Mouse (Mus musculus): Measurements from ENCODE around the gene Zbed5. TPM values are rescaled to one million over a fixed set of nuclear protein-coding genes. Genes with fewer than 3 reads are reported as not detected.
"Not testable (repeated sequence)": the region's sequence is repeated elsewhere in the genome, so short reads cannot be mapped to it uniquely, and the experiment has no call there.

Gene Zbed5
- total and polyA plus RNA-seq, 3 experiments, result 4.5 to 6.4 (median 4.9) TPM

DNA sequence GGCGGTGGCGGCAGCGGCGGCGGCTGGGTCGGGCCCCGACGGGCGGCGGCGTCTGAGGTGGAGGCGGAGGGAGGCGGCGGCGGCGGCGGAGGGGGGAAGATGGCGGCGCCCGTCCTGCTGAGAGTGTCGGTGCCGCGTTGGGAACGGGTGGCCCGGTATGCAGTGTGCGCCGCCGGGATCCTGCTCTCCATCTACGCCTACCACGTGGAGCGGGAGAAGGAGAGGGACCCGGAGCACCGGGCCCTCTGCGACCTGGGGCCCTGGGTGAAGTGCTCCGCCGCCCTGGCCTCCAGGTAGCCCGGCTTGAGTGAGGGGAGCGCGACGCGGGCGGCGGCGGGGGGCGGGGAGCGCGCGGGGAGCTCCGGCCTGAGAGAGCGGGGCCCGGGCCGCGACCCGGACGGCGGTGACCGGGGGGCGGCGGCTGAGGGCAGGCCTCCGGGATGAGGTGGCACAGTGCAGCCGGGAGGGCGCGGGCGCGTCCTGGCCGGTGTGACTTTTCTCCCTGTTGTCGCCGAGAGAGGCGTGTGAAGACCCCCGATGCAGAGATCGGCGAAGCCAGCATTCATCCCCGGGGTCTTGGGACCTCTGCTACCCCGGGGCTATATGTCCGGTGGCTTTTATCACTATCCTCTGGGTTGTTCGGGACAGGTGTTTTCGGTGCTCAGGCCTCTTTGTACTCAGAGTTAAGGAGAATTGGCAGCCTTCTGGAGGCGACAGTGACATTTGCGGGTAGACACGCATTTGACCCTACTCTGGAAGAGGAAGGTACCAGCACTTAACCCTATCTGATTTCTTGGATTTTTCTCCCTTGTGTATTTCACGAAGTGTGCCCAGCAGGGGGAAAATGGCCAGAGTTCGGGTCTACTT lies 46.8 kb downstream of the Zbed5 start:
- peak; percentile 32; the same call in 1 of the 2 replicates for TF ChIP-seq SIN3A (IDR thresholded peaks at IDR 0.05; ENCODE audit: low read length)
- peak overlapping the region; percentile 86 to 98 (median 88) for H3K4me3 ChIP-seq (replicated peaks in 1 of 3; ENCODE audit: low read depth in 2 of 3, low read length in 2 of 3, poor library complexity in 1 of 3)
- peaks cover 13% of the 10 kb centered on the region for H3K79me2 ChIP-seq (replicated peaks; ENCODE audit: control insufficient read depth, extremely low read depth, insufficient read depth, poor library complexity, severe bottlenecking)
- dilution Hi-C loops (cut with MboI; ENCODE audit: extremely low pct_ligation_motif_present, extremely low pct_unique_long_range_greater_than_20kb, low sequenced_read_pairs); in situ Hi-C loops (cut with MboI; ENCODE audit: low pct_ligation_motif_present, low pct_unique_long_range_greater_than_20kb, low sequenced_read_pairs); H3K27me3 ChIP-seq (replicated peaks); H3K27ac ChIP-seq (ENCODE audit: insufficient read depth, low read depth); H3K9me3 ChIP-seq (replicated peaks; ENCODE audit: low read length): not testable (repeated sequence)
- DNase-seq (ENCODE audit: extremely low read depth), result peak; percentile 34
- peak overlapping the region; percentile 90 for H3K9ac ChIP-seq (ENCODE audit: insufficient read depth, low read depth)
- H3K4me2 ChIP-seq (ENCODE audit: insufficient read depth, low read depth, poor library complexity, severe bottlenecking), result peak overlapping the region; percentile 94
- peaks cover 4 to 16% of the 10 kb centered on the region in 2 experiments for H3K36me3 ChIP-seq (replicated peaks in 1 of 2; ENCODE audit: control insufficient read depth in 1 of 2, insufficient read depth in 1 of 2, low read length in 1 of 2)
- H3K4me1 ChIP-seq (ENCODE audit: control insufficient read depth in 1 of 2, insufficient read depth in 2 of 2), result peaks cover 0 to 19% of the 10 kb centered on the region in 2 experiments; a peak in 2 of 4 replicates

DNA sequence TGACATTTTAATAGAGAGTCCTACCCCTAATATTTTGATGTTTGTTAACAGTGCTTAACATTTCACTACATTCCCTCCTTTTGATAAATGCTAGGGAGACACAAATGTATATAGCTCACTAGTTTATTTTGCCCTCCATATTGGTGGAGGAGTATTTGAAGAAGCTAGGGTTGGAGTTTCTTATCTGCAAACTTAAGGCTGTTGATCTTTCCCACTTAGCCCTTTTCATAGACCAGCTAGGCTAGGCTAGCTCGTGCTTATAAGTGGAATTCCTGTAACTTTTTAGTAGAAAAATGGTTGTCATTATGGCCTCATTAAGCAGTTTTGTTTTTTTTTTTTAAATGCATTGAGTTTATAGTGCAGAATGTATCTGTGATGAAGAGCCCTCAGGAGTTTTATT lies 47.9 kb downstream of the Zbed5 start:
- in situ Hi-C loops (cut with MboI; ENCODE audit: low pct_ligation_motif_present, low pct_unique_long_range_greater_than_20kb, low sequenced_read_pairs), result no loop called here
- Histone ChIP-seq H3K4me2 (ENCODE audit: insufficient read depth, low read depth, poor library complexity, severe bottlenecking) (no peak overlapping the region; the same call in 1 of the 2 replicates), H3K9ac (ENCODE audit: insufficient read depth, low read depth) (no peak overlapping the region; the same call in 1 of the 2 replicates), H3K36me3 (replicated peaks in 1 of 2; ENCODE audit: control insufficient read depth in 1 of 2, insufficient read depth in 1 of 2, low read length in 1 of 2) (peaks cover 4 to 21% of the 10 kb centered on the region in 2 experiments), H3K79me2 (replicated peaks; ENCODE audit: control insufficient read depth, extremely low read depth, insufficient read depth, poor library complexity, severe bottlenecking) (peaks cover 13% of the 10 kb centered on the region), H3K9me3 (replicated peaks; ENCODE audit: low read length) (no peaks in the 10 kb centered on the region), H3K27me3 (replicated peaks) (no peaks in the 10 kb centered on the region), H3K27ac (ENCODE audit: insufficient read depth, low read depth) (no peak overlapping the region), H3K4me1 (ENCODE audit: control insufficient read depth in 1 of 2, insufficient read depth in 2 of 2) (peaks cover 0 to 26% of the 10 kb centered on the region in 2 experiments; a peak in 2 of 4 replicates), H3K4me3 (replicated peaks in 1 of 3; ENCODE audit: low read depth in 2 of 3, low read length in 2 of 3, poor library complexity in 1 of 3) (no peak overlapping the region)
- no peak for DNase-seq (ENCODE audit: extremely low read depth)
- dilution Hi-C loops (cut with MboI; ENCODE audit: extremely low pct_ligation_motif_present, extremely low pct_unique_long_range_greater_than_20kb, low sequenced_read_pairs), result no loop called here
- TF ChIP-seq UBTF (IDR thresholded peaks at IDR 0.05; ENCODE audit: low read depth, low read length) (no peak), CHD2 (IDR thresholded peaks at IDR 0.05; ENCODE audit: low read length) (no peak), ETS1 (conservative IDR thresholded peaks at IDR 0.05; ENCODE audit: low read depth, low read length) (no peak), NRF1 (IDR thresholded peaks at IDR 0.05; ENCODE audit: low read depth, low read length) (no peak), MAX (IDR thresholded peaks at IDR 0.05; ENCODE audit: low read length) (no peak)

DNA sequence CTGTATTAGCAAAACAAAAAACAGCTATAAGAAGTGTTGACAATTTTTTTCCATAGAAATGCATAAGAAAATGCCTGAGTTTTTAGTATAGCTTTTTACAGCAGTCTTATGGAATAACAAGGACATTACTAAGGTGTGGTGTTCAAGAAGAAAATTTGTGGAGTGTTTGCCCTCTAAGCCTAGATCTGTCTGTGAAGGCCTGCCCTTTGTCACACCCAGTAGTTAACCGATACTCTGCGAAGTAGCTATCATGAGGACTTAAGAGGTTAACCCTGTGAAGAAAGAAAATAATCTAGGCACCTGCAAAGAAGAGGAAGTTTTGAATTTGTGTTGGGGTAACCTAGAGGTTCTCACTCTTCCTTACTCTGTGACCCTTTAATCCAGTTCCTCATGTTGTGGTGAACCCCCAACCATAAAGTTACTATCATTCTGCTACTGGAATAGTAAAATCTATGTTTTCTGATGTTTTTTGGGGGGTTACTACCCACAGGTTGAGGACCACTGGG lies 52.1 kb downstream of the Zbed5 start:
- no peaks in the 10 kb centered on the region for H3K9me3 ChIP-seq (replicated peaks; ENCODE audit: low read length)
- no peak overlapping the region for H3K4me3 ChIP-seq (replicated peaks in 1 of 3; ENCODE audit: low read depth in 2 of 3, low read length in 2 of 3, poor library complexity in 1 of 3)
- no peaks in the 10 kb centered on the region for H3K27me3 ChIP-seq (replicated peaks)
- H3K4me2 ChIP-seq (ENCODE audit: insufficient read depth, low read depth, poor library complexity, severe bottlenecking), result no peak overlapping the region
- no peak overlapping the region for H3K27ac ChIP-seq (ENCODE audit: insufficient read depth, low read depth)
- in situ Hi-C loops (cut with MboI; ENCODE audit: low pct_ligation_motif_present, low pct_unique_long_range_greater_than_20kb, low sequenced_read_pairs), result no loop called here
- TF ChIP-seq ZMIZ1 (IDR thresholded peaks at IDR 0.05; ENCODE audit: low read depth, low read length), result no peak
- TF ChIP-seq RCOR1 (conservative IDR thresholded peaks at IDR 0.05; ENCODE audit: low read depth, low read length), result no peak
- no peak for TF ChIP-seq ZKSCAN1 (IDR thresholded peaks at IDR 0.05; ENCODE audit: borderline replicate concordance, low read depth, low read length)
- no peak for TF ChIP-seq MEF2A (IDR thresholded peaks at IDR 0.05; ENCODE audit: borderline replicate concordance, low read depth, low read length)
- TF ChIP-seq BHLHE40 (IDR thresholded peaks at IDR 0.05; ENCODE audit: low read depth, low read length), result no peak
- no peak for TF ChIP-seq HCFC1 (IDR thresholded peaks at IDR 0.05; ENCODE audit: low read depth, low read length)
- no peak for TF ChIP-seq CTCF (conservative IDR thresholded peaks at IDR 0.05 in 1 of 2, IDR thresholded peaks at IDR 0.05 in 1 of 2; ENCODE audit: low read depth in 2 of 2, low read length in 2 of 2)
- TF ChIP-seq SIN3A (IDR thresholded peaks at IDR 0.05; ENCODE audit: low read length), result no peak
- TF ChIP-seq NRF1 (IDR thresholded peaks at IDR 0.05; ENCODE audit: low read depth, low read length), result no peak
- TF ChIP-seq CHD2 (IDR thresholded peaks at IDR 0.05; ENCODE audit: low read length), result no peak
- TF ChIP-seq MAX (IDR thresholded peaks at IDR 0.05; ENCODE audit: low read length), result no peak
- TF ChIP-seq JUN (IDR thresholded peaks at IDR 0.05; ENCODE audit: insufficient read depth, low read depth, low read length), result no peak
- TF ChIP-seq CHD1 (IDR thresholded peaks at IDR 0.05; ENCODE audit: low read depth, low read length), result no peak
- TF ChIP-seq MXI1 (IDR thresholded peaks at IDR 0.05; ENCODE audit: low read depth, low read length), result no peak
- TF ChIP-seq NELFE (IDR thresholded peaks at IDR 0.05; ENCODE audit: low read depth, low read length), result no peak
- TF ChIP-seq TBP (conservative IDR thresholded peaks at IDR 0.05; ENCODE audit: low read depth, low read length), result no peak
- no peak for TF ChIP-seq MAZ (IDR thresholded peaks at IDR 0.05; ENCODE audit: low read depth, low read length)
- no peak for TF ChIP-seq ETS1 (conservative IDR thresholded peaks at IDR 0.05; ENCODE audit: low read depth, low read length)
- no peak for TF ChIP-seq ZC3H11A (IDR thresholded peaks at IDR 0.05; ENCODE audit: low read depth, low read length)
- H3K79me2 ChIP-seq (replicated peaks; ENCODE audit: control insufficient read depth, extremely low read depth, insufficient read depth, poor library complexity, severe bottlenecking), result peaks cover 17% of the 10 kb centered on the region
- H3K9ac ChIP-seq (ENCODE audit: insufficient read depth, low read depth), result no peak overlapping the region
- H3K36me3 ChIP-seq (replicated peaks in 1 of 2; ENCODE audit: control insufficient read depth in 1 of 2, insufficient read depth in 1 of 2, low read length in 1 of 2), result peaks cover 4 to 29% of the 10 kb centered on the region in 2 experiments
- H3K4me1 ChIP-seq (ENCODE audit: control insufficient read depth in 1 of 2, insufficient read depth in 2 of 2), result peaks cover 2 to 30% of the 10 kb centered on the region in 2 experiments; a peak in 2 of 4 replicates
- dilution Hi-C loops (cut with MboI; ENCODE audit: extremely low pct_ligation_motif_present, extremely low pct_unique_long_range_greater_than_20kb, low sequenced_read_pairs), result no loop called here
- no peak for DNase-seq (ENCODE audit: extremely low read depth)

Measured in CH12.LX (cell line).